Mouse (Mus musculus) left cerebral cortex, adult 9 months (tissue): ENCODE results near the gene Mcm10.

ENCODE experiments used
- DNase-seq, 2 experiments: peaks; one replicate each; pipeline ENCODE4 v3.0.0; 2022; ENCODE audit warnings: low spot score in 2 of 2

The Mcm10 gene

GRCm38 (mm10) chr2:5032665-5033064, 20.1 kb upstream of the Mcm10 start:
- DNase-seq = no peak

GRCm38 (mm10) chr2:5031215-5031614, 18.6 kb upstream of the Mcm10 start:
- DNase-seq = peak; percentile 16 to 40

- no peak for DNase-seq
These were observed 17.2 kb upstream of the Mcm10 start for GRCm38 (mm10) chr2:5029808-5030207.

GRCm38 (mm10) chr2:5028047-5028446, 15.5 kb upstream of the Mcm10 start:
- no peak for DNase-seq

GRCm38 (mm10) chr2:5027057-5027456, 14.5 kb upstream of the Mcm10 start:
- no peak for DNase-seq

GRCm38 (mm10) chr2:5025162-5025733, 12.7 kb upstream of the Mcm10 start:
- DNase-seq = no peak

GRCm38 (mm10) chr2:5023699-5024399, 11.3 kb upstream of the Mcm10 start:
- DNase-seq = no peak

GRCm38 (mm10) chr2:5023275-5023674, 10.7 kb upstream of the Mcm10 start:
- DNase-seq = no peak

GRCm38 (mm10) chr2:5019708-5020107, 7.1 kb upstream of the Mcm10 start:
- peak; percentile 44 to 68 for DNase-seq

GRCm38 (mm10) chr2:5016922-5017321, 4.3 kb upstream of the Mcm10 start:
- DNase-seq = no peak

GRCm38 (mm10) chr2:5015527-5015926, 2.9 kb upstream of the Mcm10 start:
- DNase-seq = no peak

GRCm38 (mm10) chr2:5014616-5015015, 2.0 kb upstream of the Mcm10 start:
- DNase-seq = no peak

GRCm38 (mm10) chr2:5011898-5012490, 597 bp downstream of the Mcm10 start:
- no peak for DNase-seq

GRCm38 (mm10) chr2:5007107-5007506, 5.5 kb downstream of the Mcm10 start:
- DNase-seq = no peak

GRCm38 (mm10) chr2:5001266-5001665, 11.3 kb downstream of the Mcm10 start:
- DNase-seq = no peak

- DNase-seq = no peak
These were observed 13.7 kb downstream of the Mcm10 start for GRCm38 (mm10) chr2:4998905-4999304.

GRCm38 (mm10) chr2:4996421-4996824, 16.2 kb downstream of the Mcm10 start:
- no peak for DNase-seq

- no peak for DNase-seq
These were observed 16.9 kb downstream of the Mcm10 start for GRCm38 (mm10) chr2:4995646-4996045.

GRCm38 (mm10) chr2:4994436-4994835, 18.2 kb downstream of the Mcm10 start:
- no peak for DNase-seq

GRCm38 (mm10) chr2:4993584-4993983, 19.0 kb downstream of the Mcm10 start:
- peak in 1 of 2 experiments; percentile 49 for DNase-seq

- no peak for DNase-seq
These were observed 23.7 kb downstream of the Mcm10 start for GRCm38 (mm10) chr2:4988826-4989424.

- DNase-seq = no peak
These were observed 25.0 kb downstream of the Mcm10 start for GRCm38 (mm10) chr2:4987388-4988180.
